In the genomic region with DNA sequence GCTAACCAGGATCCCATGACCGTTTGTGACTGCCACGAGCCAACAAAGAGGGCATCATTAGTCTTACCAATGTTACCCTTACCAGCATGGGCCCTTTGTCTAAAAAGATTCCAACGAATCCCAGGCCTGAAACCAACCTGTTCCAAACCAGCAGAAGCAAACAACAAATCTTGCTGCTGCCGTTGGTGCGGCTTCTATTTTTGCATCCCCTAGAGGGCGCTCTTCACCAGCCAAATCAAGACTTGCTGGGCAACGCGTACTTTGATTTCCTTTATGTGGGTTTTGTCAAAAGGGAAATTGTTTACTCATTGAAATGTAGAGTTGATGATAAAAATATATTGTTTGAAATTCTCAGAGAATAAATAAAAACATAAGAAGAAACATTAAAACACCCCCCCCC, we compare ENCODE assay signal across 1 mouse cellular context.
TF ChIP-seq lines count a peak whose summit lies in the region.

No protein-coding gene starts in this region.

TF ChIP-seq in MEL, 35 proteins besides CTCF, POLR2A, EP300 and RAD21:
- TF ChIP-seq TCF12 (IDR thresholded peaks at IDR 0.05; ENCODE audit: low read depth, low read length): 0 out of 2 replicates have a peak, but pooled peaks have one; percentile 5
- TF ChIP-seq ZC3H11A (IDR thresholded peaks at IDR 0.05; ENCODE audit: low read depth, low read length): 0 out of 2 replicates have a peak, but pooled peaks have one; percentile 26
- TF ChIP-seq SMC3 (IDR thresholded peaks at IDR 0.05; ENCODE audit: low read depth, low read length): peak; percentile 58
- TF ChIP-seq HCFC1 (IDR thresholded peaks at IDR 0.05; ENCODE audit: low read depth, low read length): no peak
- TF ChIP-seq MAX (IDR thresholded peaks at IDR 0.05; ENCODE audit: low read length): no peak
TF ChIP-seq in MEL: peak in this region for 3.
